Mouse (Mus musculus) midbrain, embryonic 11.5 days (tissue): ENCODE results near the gene Arpin. TPM values are rescaled to one million over a fixed set of nuclear protein-coding genes. Genes with fewer than 3 reads are reported as not detected.

Experiments used
- ATAC-seq: fragments of 200-750 bp; cut with Nextera tagmentation; 2 replicates; pipeline ENCODE4 v1.8.0; 2017; ENCODE audit warnings: moderate TSS enrichment, moderate library complexity; ENCODE audit not compliant: low FRiP score
- DNase-seq: peaks from one replicate; pipeline ENCODE4 v3.0.0; 2015; ENCODE audit warnings: low spot score; ENCODE audit errors: missing footprints
- H3K27ac ChIP-seq: fragments of 300-500 bp; sonication (generic); 2 replicates; pipeline ENCODE4 v1.5.1; 2014; ENCODE audit warnings: low read depth, low read length
- H3K27me3 ChIP-seq: fragments of 300-500 bp; sonication (generic); 2 replicates; pipeline ENCODE4 v1.6.1; 2014; ENCODE audit warnings: mild to moderate bottlenecking, low read length, moderate library complexity, mixed read lengths; ENCODE audit not compliant: control insufficient read depth, insufficient read depth
- H3K36me3 ChIP-seq: fragments of 300-500 bp; sonication (generic); 2 replicates; pipeline ENCODE4 v1.6.1; 2014; ENCODE audit warnings: mild to moderate bottlenecking, low read length, moderate library complexity, mixed read lengths; ENCODE audit not compliant: control insufficient read depth, insufficient read depth
- H3K4me1 ChIP-seq: fragments of 300-500 bp; sonication (generic); 2 replicates; pipeline ENCODE4 v1.6.1; 2014; ENCODE audit warnings: low read length; ENCODE audit not compliant: control insufficient read depth, insufficient read depth
- H3K4me2 ChIP-seq: fragments of 300-500 bp; sonication (generic); 2 replicates; pipeline ENCODE4 v1.6.1; 2014; ENCODE audit warnings: mild to moderate bottlenecking, moderate library complexity
- H3K4me3 ChIP-seq: fragments of 300-500 bp; sonication (generic); 2 replicates; pipeline ENCODE4 v1.5.1; 2014; ENCODE audit warnings: low read depth, low read length
- H3K9ac ChIP-seq: fragments of 300-500 bp; sonication (generic); 2 replicates; pipeline ENCODE4 v1.6.1; 2014; ENCODE audit warnings: low read length
- H3K9me3 ChIP-seq: fragments of 300-500 bp; sonication (generic); 2 replicates; pipeline ENCODE4 v1.6.1; 2016; ENCODE audit warnings: low read length; ENCODE audit not compliant: control insufficient read depth
- WGBS: fragments of 180-500 bp; shearing (Covaris S2); extraction: QIAGEN DNeasy Blood & Tissue Kit; methylation state at CpG from one replicate; pipeline ENCODE4 v1.1.7; 2014; 5-methylcytosine and 5-hydroxymethylcytosine counted together
- polyA plus RNA-seq: library from polyadenylated mRNA; unstranded; fragments of >200 nt; fragmentation: Nextera tagmentation; extraction: Ambion mirVana; gene quantifications from 2 replicates; pipeline ENCODE4 v1.2.1, GENCODE M21; 2014

Gene Arpin
- polyA plus RNA-seq = 27.8 and 28.3 TPM in 2 replicates

DNA sequence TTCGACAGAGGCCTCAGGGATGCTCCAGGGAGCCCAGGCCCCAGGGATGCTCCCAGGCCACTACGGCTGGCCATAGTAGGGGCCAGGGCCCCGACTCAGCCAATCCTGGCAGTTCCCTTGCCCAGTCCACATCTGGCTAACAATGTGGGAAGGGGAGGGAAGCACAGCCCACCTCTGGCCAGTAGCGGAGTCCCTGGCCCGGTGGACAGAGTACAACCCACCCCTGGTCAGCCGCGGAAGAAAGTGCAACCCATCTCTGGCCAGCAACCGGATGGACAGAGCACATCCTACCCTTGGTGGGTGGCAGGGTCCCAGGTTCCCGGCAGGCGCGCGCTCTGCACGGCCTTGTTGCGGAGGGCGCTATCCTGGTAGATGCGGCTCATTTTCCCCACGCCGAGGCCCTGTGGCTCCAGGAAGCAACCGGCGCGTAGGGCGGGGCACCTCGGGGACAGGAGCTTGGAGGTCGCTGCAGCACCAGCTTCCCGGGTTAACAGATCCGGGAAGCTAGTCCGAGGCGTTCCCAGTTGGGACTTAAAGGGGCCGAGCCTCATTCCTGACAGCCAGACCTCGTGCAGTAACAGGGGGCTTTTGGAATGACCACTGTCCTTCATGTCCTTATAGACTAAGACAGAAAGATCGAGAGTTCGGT lies at the start of gene Arpin:
TSS of gene Arpin (minus strand) at position 498 of the 649 bp plus-strand sequence.
- DNase-seq = peak; percentile 97
- Histone ChIP-seq H3K9ac (peak within 1 kb of the TSS; percentile 75), H3K27ac (peak within 1 kb of the TSS; percentile 50), H3K4me1 (peaks cover 2% of the 10 kb centered on the region), H3K4me3 (peak within 1 kb of the TSS; percentile 48), H3K9me3 (no peaks in the 10 kb centered on the region), H3K4me2 (peak within 1 kb of the TSS; percentile 50), H3K27me3 (no peaks in the 10 kb centered on the region), H3K36me3 (no peaks in the 10 kb centered on the region)
- ATAC-seq = peak; percentile 87
- under 1% methylated on average over 32 of the region's 32 CpGs for WGBS

DNA sequence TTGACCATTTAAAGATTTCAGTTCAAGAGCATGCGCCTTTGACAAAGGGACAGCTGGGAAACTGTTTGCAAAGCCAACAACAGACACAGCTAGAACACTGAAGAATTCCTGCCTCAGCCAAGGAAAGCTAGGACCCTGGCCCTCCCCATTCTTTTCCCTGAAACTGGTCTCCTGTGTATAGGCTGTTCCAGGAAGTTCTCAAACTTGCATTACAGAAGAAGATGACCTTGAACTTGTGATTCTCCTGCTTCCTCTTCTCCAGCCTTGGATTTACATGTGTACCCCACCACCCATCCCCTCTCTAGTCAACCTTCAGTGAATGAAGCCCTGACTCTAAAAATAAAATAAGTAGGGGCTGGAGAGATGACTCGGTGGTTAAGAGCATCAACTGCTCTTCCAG lies 40.2 kb upstream of the Arpin start:
- WGBS = 89% methylated on average over 2 of the region's 2 CpGs
- DNase-seq (no peak), ATAC-seq (no peak)

GRCm38 (mm10) chr7:79972195-79972594 lies 37.0 kb upstream of the Arpin start:
- Histone ChIP-seq H3K4me1 (no peaks in the 10 kb centered on the region), H3K27me3 (no peaks in the 10 kb centered on the region), H3K9ac (no peak overlapping the region), H3K4me2 (no peak overlapping the region), H3K4me3 (no peak overlapping the region), H3K27ac (no peak overlapping the region), H3K36me3 (no peaks in the 10 kb centered on the region), H3K9me3 (no peaks in the 10 kb centered on the region)
- no peak for ATAC-seq
- 84% methylated on average over 5 of the region's 5 CpGs for WGBS
- DNase-seq = no peak

More for the DNA sequence above, 40.2 kb upstream of the Arpin start:
- Histone ChIP-seq H3K4me2 (no peak overlapping the region), H3K36me3 (no peaks in the 10 kb centered on the region), H3K27ac (no peak overlapping the region), H3K9me3 (no peaks in the 10 kb centered on the region), H3K4me1 (no peaks in the 10 kb centered on the region), H3K27me3 (no peaks in the 10 kb centered on the region), H3K4me3 (no peak overlapping the region), H3K9ac (no peak overlapping the region)

GRCm38 (mm10) chr7:79970336-79970735 lies 35.2 kb upstream of the Arpin start:
- Histone ChIP-seq H3K27ac (no peak overlapping the region), H3K4me1 (no peaks in the 10 kb centered on the region), H3K27me3 (no peaks in the 10 kb centered on the region), H3K9me3 (no peaks in the 10 kb centered on the region), H3K4me3 (no peak overlapping the region), H3K9ac (no peak overlapping the region), H3K36me3 (no peaks in the 10 kb centered on the region), H3K4me2 (no peak overlapping the region)
- DNase-seq (no peak), ATAC-seq (no peak)
- 80% methylated on average over 1 of the region's 1 CpGs for WGBS

- no peaks in the 10 kb centered on the region for H3K27me3 ChIP-seq
- H3K4me1 ChIP-seq = no peaks in the 10 kb centered on the region
- no peaks in the 10 kb centered on the region for H3K36me3 ChIP-seq
- H3K4me2 ChIP-seq = no peak overlapping the region
- no peak overlapping the region for H3K27ac ChIP-seq
- no peak for ATAC-seq
- no peak overlapping the region for H3K9ac ChIP-seq
- H3K9me3 ChIP-seq = no peaks in the 10 kb centered on the region
- WGBS = 85% methylated on average over 6 of the region's 6 CpGs
- DNase-seq = no peak
- H3K4me3 ChIP-seq = no peak overlapping the region
Observed at GRCm38 (mm10) chr7:79968326-79968725, 33.2 kb upstream of the Arpin start.

DNA sequence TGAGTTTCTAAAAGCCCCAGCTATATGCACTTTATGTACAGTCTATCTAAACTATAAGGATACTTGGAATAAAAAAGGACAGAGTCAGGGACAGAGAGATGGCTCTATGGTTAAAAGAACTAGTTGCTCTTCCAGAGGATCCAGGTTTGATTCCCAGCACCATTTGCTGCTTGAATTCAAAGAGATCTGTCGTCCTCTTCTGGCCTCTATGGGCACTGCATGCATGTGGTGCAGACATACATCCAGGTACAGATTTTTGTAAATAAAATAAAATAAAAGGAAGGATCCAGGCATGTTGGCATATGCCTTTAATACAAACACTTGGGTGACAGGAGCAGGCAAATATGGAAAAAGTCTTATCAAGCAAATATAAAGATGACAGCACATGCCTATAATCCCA lies 26.4 kb upstream of the Arpin start:
- no peak overlapping the region for H3K27ac ChIP-seq
- no peaks in the 10 kb centered on the region for H3K4me1 ChIP-seq
- H3K9ac ChIP-seq = no peak overlapping the region
- DNase-seq (no peak), ATAC-seq (no peak)
- H3K27me3 ChIP-seq = no peaks in the 10 kb centered on the region
- H3K4me3 ChIP-seq = no peak overlapping the region
- H3K36me3 ChIP-seq = no peaks in the 10 kb centered on the region
- no peaks in the 10 kb centered on the region for H3K9me3 ChIP-seq
- 58% methylated on average over 1 of the region's 1 CpGs for WGBS
- H3K4me2 ChIP-seq = no peak overlapping the region

GRCm38 (mm10) chr7:79956131-79956530 lies 21.0 kb upstream of the Arpin start:
- Histone ChIP-seq H3K4me2 (no peak overlapping the region), H3K9ac (no peak overlapping the region), H3K27ac (no peak overlapping the region), H3K4me1 (no peaks in the 10 kb centered on the region), H3K4me3 (no peak overlapping the region), H3K36me3 (no peaks in the 10 kb centered on the region), H3K9me3 (no peaks in the 10 kb centered on the region), H3K27me3 (no peaks in the 10 kb centered on the region)
- WGBS = 71% methylated on average over 1 of the region's 1 CpGs
- no peak for ATAC-seq
- no peak for DNase-seq

GRCm38 (mm10) chr7:79954890-79955289 lies 19.7 kb upstream of the Arpin start:
- H3K36me3 ChIP-seq = no peaks in the 10 kb centered on the region
- ATAC-seq (no peak), DNase-seq (no peak)
- H3K27me3 ChIP-seq = no peaks in the 10 kb centered on the region
- no peak overlapping the region for H3K27ac ChIP-seq
- H3K9me3 ChIP-seq = no peaks in the 10 kb centered on the region
- H3K4me3 ChIP-seq = no peak overlapping the region
- H3K4me2 ChIP-seq = no peak overlapping the region
- H3K9ac ChIP-seq = no peak overlapping the region
- WGBS = 96% methylated on average over 1 of the region's 1 CpGs
- H3K4me1 ChIP-seq = no peaks in the 10 kb centered on the region

GRCm38 (mm10) chr7:79951038-79951437 lies 15.9 kb upstream of the Arpin start:
- Histone ChIP-seq H3K27me3 (no peaks in the 10 kb centered on the region), H3K27ac (no peak overlapping the region), H3K36me3 (no peaks in the 10 kb centered on the region), H3K4me2 (no peak overlapping the region), H3K4me3 (no peak overlapping the region), H3K9ac (no peak overlapping the region), H3K4me1 (no peaks in the 10 kb centered on the region), H3K9me3 (no peaks in the 10 kb centered on the region)
- WGBS = 71% methylated on average over 3 of the region's 3 CpGs
- DNase-seq = no peak
- ATAC-seq = no peak
